Mouse (Mus musculus) adrenal gland, adult (tissue): Measurements from ENCODE around the gene Chl1.

Source experiments
- DNase-seq, 2 experiments: peaks; one replicate each; pipeline ENCODE4 v3.0.0; 2022 to 2023; ENCODE audit warnings: low spot score in 1 of 2; ENCODE audit not compliant: inconsistent age in 2 of 2

Gene Chl1

DNA sequence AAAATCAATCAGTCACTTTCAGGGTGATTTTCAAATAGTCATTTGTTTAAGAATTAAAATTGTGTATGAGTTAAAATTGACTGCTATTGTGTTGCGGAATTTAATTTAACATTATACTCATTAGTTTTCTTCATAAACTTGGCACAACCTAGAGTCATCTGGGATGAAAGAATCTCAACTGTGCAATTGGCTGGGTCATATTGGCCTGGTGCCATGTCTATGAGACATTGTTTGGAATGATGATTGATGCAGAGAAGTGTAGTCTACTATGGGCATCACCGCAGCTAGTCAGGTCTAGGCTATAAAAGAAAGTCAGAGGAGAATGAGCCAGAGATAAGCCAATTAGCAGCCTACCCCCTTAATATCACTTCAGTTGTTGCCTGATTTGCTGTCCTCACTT lies 148.8 kb downstream of the Chl1 start:
- DNase-seq: no peak

DNA sequence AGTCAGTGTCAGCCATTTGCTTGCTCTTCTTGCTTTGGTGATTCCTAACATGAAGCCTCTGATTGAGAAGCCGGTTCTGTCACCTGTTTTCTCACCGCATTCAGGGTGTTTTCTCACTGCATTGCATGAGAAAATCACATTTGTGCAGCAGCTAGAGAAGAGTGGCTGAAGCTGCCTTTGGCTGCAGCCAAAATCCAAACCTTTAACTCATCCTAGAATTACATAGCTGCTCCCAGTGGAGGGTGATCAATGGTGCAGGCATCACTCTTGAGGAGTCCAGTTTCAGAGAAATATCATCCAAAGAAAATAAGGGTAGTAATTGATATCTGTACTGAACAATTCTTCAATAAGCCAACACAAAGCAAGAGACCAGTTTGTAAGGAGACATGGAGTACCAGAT lies 154.8 kb downstream of the Chl1 start:
- no peak for DNase-seq

DNA sequence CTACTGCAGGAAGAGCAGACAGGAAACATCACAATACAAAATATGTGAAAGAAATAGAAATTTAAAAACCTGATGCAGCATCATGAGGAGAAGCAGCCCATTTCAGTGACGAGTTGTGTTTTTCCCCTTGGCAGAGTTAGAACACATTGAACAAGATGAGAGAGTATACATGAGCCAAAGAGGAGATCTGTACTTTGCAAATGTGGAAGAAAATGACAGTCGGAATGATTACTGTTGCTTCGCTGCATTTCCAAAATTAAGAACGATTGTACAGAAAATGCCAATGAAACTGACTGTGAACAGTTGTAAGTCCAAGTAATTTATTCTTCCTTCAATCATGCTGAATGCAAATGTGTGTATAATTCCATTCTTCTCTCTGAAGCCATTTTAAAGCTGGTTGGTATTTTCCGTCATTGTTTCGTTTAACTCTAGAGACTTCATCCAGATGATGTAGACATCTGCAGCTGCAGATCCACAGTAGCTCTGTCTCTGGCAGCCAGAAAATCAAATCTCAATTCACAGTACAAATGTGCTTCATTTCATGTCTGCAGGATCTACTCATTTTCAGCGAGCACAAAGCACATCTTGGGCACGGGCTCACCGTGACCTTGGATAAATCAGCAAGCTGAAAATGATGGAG lies 155.4 kb downstream of the Chl1 start:
- DNase-seq: no peak

DNA sequence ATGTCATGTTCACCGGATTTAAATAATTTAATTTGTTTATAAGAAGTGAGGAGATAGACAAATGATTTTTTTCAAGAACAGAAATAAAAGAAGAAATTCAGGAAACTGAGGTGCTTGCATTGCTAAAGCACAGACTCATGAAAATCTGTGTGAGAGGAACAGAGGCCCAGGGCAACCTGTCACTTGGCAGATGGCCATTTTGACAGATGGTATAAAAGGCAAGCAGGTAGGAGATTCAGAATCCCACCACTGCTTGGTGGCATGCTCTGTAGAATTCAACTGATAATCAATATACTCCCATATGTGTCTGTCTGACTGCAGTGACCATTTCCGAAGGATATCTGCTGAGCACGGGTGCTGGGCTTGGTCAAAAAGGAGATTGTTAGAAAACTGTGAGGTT lies 162.7 kb downstream of the Chl1 start:
- DNase-seq: no peak

DNA sequence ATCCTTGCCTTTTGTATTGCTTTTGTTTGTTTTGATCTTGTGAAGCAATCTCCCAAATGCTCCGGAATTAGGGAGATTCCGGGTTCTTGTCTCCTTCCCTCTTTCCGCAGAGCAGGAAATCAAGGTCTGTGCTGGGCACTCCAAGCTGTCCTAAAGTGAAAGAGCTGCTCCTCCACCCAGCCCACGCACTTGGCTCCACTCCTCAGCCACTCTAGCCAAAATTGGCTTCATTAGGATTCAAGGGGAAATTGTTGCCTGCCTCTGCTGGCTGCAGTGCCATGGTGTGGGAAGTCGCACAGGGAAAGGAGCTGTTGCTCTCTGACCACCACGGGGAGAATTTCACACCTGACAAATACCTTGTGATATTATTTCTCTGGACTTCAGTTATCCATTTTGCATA lies 163.9 kb downstream of the Chl1 start:
- DNase-seq: peak; percentile 3 to 19

DNA sequence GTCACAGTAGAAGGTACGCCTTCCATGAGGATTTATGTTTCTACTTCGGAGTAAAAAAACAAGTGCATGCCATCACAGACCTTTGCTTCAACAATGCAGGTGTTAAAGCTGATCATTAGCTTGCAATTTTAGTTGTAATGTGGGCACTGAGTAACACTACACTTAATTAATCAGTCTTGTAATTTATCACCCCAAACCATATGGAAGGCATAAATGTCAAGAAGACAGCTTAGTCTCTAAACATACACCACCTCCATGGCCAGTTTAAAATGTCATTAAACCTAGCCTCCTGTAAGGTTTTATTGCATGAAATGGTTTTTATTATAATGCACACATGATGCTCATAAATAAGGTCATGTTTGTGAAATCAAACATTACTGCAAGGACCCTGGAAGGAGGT lies 164.8 kb downstream of the Chl1 start:
- DNase-seq: no peak

DNA sequence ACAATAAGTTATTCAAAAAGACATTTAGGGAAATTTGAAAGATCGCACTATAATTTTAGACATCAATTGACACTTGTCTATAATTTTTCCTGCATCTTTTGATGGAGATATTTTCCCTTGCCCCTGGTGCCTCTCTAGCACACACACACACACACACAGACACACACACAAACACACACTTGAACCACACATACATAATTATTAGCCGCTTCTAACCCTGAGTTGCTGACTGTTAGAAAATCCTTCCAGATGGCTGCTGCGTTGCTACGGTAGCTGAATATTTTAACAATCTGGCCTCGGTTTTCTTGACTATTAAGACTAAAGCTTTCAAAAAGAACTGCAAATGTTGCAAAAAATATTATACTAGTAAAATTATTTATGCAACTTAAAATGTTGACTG lies 166.3 kb downstream of the Chl1 start:
- DNase-seq: no peak

DNA sequence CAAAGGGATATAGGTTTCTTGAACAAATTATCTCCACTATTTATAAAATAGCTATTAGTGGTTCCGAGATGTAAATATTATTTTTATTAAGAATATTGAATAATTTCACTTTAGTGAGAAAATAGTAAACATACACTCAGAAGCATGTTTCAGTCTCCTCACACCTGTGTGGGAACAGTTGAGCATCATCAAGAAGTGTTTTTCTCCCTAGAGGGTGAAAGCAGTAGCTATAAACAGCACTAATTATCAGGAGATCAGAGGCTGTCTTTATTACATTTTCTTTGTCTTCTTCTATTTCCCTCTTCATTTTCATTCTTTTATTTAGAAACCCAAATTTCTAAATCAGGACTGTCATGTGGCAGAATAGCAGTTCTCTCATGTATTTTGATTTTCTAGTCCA lies 166.7 kb downstream of the Chl1 start:
- DNase-seq: no peak

DNA sequence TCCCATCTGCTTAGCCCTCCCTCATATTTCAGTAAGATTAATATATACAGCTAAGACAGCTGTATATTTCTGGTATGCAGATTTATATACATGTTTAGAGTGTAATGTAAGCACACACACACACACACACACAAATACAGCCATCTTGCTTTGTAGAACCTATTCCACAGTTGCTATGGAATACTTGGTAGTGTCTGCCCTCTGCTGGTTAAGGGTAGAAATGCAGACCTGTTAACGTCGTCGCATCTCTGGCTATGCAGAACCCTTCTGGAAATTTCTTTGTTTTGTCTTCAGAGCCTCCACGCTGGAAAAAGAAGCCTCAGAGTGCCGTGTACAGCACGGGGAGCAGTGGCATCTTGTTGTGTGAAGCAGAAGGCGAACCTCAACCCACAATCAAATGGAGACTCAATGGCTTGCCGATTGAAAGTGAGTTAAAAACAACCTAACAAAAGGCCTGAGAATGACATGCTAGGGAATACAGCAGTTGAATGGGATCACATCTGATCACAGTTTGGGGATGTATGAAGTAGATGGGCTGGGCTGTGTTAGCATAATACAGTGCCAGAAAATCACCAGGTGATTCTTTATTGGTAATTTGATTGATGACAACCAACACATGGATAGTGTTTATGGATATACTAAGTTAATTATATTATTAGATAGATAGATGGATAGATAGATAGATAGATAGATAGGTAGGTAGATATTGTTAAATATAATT lies 172.6 kb downstream of the Chl1 start:
- DNase-seq: peak; percentile 24 to 84

DNA sequence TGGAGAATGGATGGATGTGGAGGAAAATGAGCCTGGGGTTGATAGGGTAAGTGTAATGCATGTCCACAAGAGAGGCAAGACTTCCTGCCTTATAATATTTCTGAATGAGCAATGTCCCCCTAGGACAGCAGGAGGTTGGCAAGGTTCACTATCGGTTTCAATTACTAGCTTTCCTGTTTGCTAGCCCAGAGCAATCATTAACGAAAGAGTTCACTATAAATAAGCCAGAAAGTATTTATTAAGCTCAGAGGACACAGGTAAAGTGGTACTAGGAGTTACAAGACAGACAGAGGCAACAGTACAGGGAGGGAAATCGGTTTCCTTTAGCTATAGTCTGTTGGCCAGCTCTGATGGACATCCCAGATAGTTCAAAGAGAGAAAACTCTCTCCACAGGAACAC lies 182.1 kb downstream of the Chl1 start:
- DNase-seq: no peak

DNA sequence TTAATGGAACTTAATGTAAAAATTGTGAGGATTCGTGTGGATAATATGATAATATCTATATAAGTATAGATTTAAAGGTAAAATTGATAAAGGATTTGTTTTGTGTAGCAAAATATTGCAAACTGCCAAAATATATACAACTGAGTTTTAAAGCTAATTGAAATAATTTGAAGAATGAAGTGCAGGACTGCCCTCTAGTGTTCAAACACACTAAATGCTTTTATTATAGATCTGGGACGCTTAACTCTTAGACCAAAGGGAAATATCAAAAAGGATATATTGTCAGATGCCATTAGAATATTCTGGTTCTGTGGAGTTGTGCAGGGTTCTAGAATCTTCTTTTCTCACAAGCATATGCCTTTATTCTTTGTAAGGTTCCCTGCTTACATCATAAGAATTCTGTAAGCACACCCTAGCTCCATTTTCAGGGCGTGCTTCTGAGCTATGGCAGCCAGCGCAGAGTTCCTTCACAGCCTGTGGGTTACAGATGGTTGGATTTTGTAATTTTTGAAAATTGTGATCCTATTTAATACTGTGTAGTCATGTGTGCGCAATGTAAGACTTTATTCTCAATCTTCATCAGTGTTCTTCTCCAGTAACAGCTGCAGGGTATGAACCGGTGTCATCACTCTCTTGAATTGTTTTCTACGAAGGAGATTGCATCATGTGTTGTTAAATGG lies 187.1 kb downstream of the Chl1 start:
- DNase-seq: peak in 1 of 2 experiments; percentile 27

DNA sequence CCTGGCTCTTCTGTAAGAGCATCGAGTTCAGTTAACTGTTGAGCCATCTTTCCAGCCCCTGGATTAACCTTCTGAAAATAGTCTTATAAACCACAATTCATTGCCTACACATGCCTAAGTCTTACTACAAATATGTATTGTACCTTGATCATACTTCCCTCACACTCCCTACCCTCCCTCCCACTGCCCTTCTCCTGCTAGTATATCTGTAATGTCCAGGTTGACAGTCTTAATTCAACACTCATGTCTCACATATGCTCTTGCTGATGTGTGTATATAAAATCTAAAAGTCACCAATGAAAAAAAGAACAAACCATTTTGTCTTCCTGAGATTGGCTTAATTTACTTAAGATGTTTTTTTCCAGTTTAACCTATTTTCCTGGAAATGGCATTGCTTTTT lies 189.1 kb downstream of the Chl1 start:
- DNase-seq: no peak

DNA sequence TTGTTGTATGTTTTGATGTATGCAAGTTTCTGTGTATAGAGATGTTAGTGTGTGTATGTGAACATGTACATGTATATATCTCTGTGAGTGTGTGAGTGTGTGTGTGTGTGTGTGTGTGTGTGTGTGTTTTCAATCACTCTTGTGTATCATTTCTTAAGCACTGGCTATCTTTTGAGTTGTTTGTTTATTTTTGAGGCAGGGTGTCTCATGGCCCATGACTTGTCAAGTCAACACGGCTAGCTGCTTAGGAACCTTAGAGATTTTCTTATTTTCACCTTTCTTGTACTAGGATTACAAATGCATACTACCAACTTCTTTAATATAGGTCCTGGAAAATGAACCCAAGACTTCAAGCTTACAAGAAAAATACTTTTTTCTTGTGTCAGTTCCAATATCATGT lies 189.5 kb downstream of the Chl1 start:
- DNase-seq: no peak

DNA sequence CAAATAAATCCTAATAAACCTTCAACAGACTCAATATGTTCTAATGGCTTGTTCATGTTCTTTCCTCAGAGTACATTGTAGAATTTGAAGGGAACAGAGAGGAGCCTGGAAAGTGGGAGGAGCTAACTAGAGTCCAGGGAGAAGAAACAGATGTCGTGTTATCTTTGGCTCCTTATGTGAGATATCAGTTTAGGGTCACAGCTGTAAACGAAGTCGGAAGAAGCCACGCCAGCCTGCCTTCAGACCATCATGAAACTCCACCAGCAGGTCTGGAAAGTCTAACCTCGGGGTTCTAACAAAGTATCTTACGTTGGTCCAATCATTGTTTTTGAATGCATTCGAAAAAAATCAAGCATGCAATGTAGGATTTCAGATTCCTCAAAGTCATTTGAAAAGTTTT lies 189.9 kb downstream of the Chl1 start:
- DNase-seq: no peak

DNA sequence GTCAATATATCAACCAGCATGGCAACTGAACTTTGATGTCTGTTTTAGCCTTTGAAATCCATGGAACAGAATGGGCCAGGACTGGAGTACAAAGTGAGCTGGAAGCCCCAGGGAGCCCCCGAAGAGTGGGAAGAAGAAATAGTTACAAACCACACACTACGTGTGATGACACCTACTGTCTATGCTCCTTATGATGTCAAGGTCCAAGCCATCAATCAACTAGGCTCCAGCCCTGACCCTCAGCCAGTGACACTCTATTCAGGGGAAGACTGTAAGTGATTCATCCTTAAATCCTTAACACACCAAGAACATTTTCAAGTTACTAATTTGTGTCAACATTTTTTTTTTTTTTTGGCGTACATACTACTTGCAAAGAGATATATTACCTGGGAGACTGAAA lies 196.0 kb downstream of the Chl1 start:
- peak; percentile 8 to 63 for DNase-seq

DNA sequence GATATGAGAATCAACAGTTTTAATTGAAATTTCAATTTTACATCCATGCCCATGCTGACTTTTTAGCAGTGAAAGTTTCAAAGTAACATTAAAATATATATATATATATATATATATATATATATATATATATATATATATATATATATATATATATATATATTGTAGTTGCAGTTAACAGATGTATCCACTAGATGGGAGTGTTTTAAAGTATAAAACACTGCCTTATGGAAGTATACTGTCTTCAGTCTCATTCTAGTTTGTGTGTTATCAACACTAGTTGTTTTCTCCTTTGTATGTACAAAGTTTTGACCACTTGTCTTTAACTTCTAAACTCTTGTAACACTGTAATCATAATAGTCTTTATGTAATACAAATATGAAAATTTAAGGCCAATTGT lies 228.9 kb downstream of the Chl1 start:
- DNase-seq: no peak

DNA sequence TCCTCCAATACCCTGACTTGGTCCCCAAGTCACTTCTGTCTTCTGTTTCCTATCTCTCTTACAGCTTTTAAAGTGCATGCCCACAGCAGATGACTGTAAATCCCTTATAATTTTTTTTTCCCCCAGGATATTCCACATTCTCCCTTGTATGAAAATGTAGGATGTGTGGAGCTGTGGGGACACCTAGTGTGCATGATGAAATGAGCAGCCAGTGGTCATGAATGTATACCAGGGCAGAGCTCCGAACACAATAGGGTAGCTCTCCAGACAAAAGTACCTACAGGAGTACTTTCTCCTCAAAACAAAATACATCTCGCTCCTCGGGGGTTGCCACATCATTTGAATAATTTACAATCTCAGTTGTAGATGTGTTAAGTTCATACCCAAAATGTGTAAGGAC lies 232.4 kb downstream of the Chl1 start:
- no peak for DNase-seq

DNA sequence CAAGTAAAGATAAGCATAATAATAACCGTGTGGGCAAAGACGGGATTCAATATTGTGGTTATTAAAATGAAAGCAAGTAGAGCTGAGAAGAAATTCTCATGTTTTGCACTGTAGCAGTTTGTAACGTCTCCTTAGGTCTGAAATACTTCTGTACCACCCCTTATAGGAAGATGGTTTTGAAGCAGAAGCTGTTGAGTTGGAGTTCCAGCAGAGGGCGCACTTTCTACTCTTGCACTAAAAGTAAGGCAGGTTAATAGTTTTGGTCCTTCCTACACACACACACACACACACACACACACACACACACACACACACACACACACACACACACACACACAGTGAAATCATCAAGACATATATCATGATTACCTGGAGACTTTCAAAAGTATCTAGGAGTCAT lies 235.7 kb downstream of the Chl1 start:
- DNase-seq: no peak

DNA sequence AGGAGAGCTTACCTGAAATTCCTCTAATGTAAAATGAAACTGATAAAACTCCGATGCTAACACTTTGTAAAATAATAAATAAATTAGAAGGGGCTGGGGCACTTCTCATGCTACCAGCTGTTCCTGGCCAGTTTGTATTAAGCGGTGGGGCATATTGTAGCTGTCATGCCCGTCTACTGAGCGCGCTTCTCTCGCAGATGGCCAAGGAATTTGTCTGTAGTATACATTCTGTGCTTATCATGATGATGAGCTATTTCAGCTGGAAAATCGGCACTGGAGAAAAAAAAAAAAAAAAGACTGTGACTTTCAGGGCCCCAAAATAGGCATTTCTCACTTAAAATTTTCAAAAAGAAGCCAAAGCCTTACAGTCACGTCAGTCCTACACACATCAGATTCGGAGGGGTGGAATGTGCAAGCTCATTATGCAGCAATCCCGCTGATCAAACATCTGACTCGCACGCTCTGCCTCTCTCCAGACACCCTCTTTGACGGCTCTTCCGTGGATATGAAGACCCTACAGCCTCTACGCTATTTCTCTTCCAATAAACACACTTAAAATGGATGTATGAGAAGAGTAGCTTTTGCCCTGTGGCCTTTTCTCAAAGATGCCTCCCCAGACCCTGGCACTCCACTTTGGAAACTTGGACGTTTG lies 238.9 kb downstream of the Chl1 start:
- DNase-seq: no peak

DNA sequence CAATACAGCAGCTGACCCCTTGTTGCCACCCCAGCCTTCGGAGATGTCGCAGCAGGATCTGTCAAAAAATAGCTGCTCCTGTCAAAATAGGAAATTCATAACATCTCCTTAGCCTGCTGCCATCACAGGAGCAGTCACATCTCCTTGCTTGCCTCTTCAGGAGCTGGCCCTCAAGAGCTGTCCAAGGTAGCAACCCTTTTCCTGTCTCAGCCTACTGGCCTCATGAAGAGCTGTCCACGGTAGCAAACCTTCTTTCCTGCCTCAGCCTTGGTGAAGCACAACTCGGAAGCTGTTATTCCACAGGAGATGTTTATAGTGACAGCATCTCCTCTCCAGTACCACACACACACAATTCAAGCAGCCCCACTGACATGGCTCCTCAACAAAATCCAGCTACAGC lies 243.5 kb downstream of the Chl1 start:
- peak in 1 of 2 experiments; percentile 46 for DNase-seq

DNA sequence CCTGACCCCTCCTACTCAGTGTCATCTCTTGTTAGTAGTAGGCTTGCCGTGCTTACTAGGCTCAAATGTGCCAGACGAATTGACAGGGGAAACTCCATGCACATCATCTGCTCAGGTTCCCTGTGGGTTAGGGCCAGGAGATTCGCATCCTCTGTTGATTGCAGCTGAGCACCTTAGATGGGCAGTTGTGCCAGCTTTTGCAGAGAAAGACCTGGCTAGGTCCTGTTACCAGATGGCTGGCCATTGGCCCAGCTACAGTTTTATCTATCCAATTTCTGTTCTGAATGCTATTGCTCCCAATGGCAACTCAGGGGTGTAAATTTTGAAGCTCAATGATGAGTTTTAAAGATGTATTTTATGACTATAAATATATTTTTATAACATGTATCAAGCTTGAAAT lies 256.4 kb downstream of the Chl1 start:
- no peak for DNase-seq

DNA sequence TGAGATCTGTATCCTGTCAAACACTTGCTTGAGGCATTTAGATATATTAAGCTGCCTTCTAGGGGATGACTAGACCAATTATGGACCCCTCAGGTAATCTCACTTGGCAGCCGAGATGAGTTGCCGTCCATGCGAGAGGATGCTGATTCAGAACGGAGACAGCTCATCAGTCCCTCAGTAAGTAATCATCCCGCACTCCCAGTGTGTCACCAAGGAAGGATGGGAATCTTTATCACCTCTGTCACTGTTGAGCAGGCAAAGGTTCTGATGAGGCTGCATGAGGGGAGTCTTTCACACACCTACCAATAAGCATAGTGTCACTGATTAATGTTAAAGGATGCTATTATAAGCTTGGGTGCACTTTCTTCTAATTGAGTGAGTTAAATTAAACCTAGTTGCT lies 270.7 kb downstream of the Chl1 start:
- DNase-seq: no peak
